Mouse (Mus musculus) liver, embryonic 15.5 days (tissue): ENCODE data around the gene Kazn. TPM values are rescaled to one million over a fixed set of nuclear protein-coding genes. Genes with fewer than 3 reads are reported as not detected.

Experiments
- ATAC-seq: fragments of 200-750 bp; cut with Nextera tagmentation; 2 replicates; pipeline ENCODE4 v1.8.0; 2017; ENCODE audit warnings: moderate number of reproducible peaks, mild to moderate bottlenecking, moderate library complexity; ENCODE audit not compliant: insufficient read depth
- H3K27ac ChIP-seq: fragments of 300-500 bp; sonication (generic); replicated peaks from 2 replicates; pipeline ENCODE4 v1.5.1; 2015; ENCODE audit warnings: mild to moderate bottlenecking, inconsistent platforms
- H3K27me3 ChIP-seq: fragments of 300-500 bp; sonication (generic); 2 replicates; pipeline ENCODE4 v1.6.1; 2015; ENCODE audit warnings: mild to moderate bottlenecking, inconsistent platforms
- H3K36me3 ChIP-seq: fragments of 300-500 bp; sonication (generic); replicated peaks from 2 replicates; pipeline ENCODE4 v1.6.1; 2015; ENCODE audit warnings: moderate library complexity, mild to moderate bottlenecking, inconsistent platforms
- H3K4me1 ChIP-seq: fragments of 300-500 bp; sonication (generic); replicated peaks from 2 replicates; pipeline ENCODE4 v1.6.1; 2015; ENCODE audit warnings: inconsistent platforms
- H3K4me2 ChIP-seq: fragments of 300-500 bp; sonication (generic); 2 replicates; pipeline ENCODE4 v1.6.1; 2015; ENCODE audit warnings: moderate library complexity, mild to moderate bottlenecking, inconsistent platforms
- H3K4me3 ChIP-seq: fragments of 300-500 bp; sonication (generic); replicated peaks from 2 replicates; pipeline ENCODE4 v1.5.1; 2015; ENCODE audit warnings: mild to moderate bottlenecking, inconsistent platforms
- H3K9ac ChIP-seq: fragments of 300-500 bp; sonication (generic); 2 replicates; pipeline ENCODE4 v1.6.1; 2015; ENCODE audit warnings: moderate library complexity, mild to moderate bottlenecking, inconsistent platforms
- H3K9me3 ChIP-seq: fragments of 300-500 bp; sonication (generic); replicated peaks from 2 replicates; pipeline ENCODE4 v1.6.1; 2016; ENCODE audit warnings: inconsistent platforms
- WGBS: fragments of 180-500 bp; shearing (Covaris S2); methylation state at CpG from one replicate; pipeline ENCODE4 v1.1.7; 2015; ENCODE audit warnings: mixed read lengths; ENCODE audit not compliant: insufficient replicate concordance; 5-methylcytosine and 5-hydroxymethylcytosine counted together
- polyA plus RNA-seq: library from polyadenylated mRNA; unstranded; fragments of >200 nt; fragmentation: Nextera tagmentation; extraction: Ambion mirVana; gene quantifications from 2 replicates; pipeline ENCODE4 v1.2.1, GENCODE M21; 2015

Gene Kazn
- polyA plus RNA-seq, 1 experiment from 2014 or later: 0.70 TPM

- WGBS: 69% methylated on average over 18 of the region's 18 CpGs
- no peaks in the 10 kb centered on the region for H3K9me3 ChIP-seq
- H3K4me2 ChIP-seq: no peak overlapping the region
- no peak overlapping the region for H3K4me3 ChIP-seq
- no peak overlapping the region for H3K9ac ChIP-seq
- no peaks in the 10 kb centered on the region for H3K4me1 ChIP-seq
- H3K27me3 ChIP-seq: no peaks in the 10 kb centered on the region
- H3K36me3 ChIP-seq: no peaks in the 10 kb centered on the region
- no peak overlapping the region for H3K27ac ChIP-seq
- no peak for ATAC-seq
Measured at GRCm38 (mm10) chr4:142221025-142221756, 18.0 kb downstream of the Kazn start.

GRCm38 (mm10) chr4:142218997-142219396 lies 20.2 kb downstream of the Kazn start:
- no peaks in the 10 kb centered on the region for H3K36me3 ChIP-seq
- H3K9ac ChIP-seq: no peak overlapping the region
- no peak overlapping the region for H3K4me3 ChIP-seq
- 57% methylated on average over 8 of the region's 8 CpGs for WGBS
- ATAC-seq: no peak
- no peaks in the 10 kb centered on the region for H3K4me1 ChIP-seq
- no peaks in the 10 kb centered on the region for H3K9me3 ChIP-seq
- no peaks in the 10 kb centered on the region for H3K27me3 ChIP-seq
- no peak overlapping the region for H3K27ac ChIP-seq
- no peak overlapping the region for H3K4me2 ChIP-seq

GRCm38 (mm10) chr4:142217048-142217447 lies 22.2 kb downstream of the Kazn start:
- Histone ChIP-seq H3K36me3 (no peaks in the 10 kb centered on the region), H3K9me3 (no peaks in the 10 kb centered on the region), H3K4me3 (no peak overlapping the region), H3K27ac (no peak overlapping the region), H3K4me1 (no peaks in the 10 kb centered on the region), H3K27me3 (no peaks in the 10 kb centered on the region), H3K4me2 (no peak overlapping the region), H3K9ac (no peak overlapping the region)
- ATAC-seq: no peak
- WGBS: 68% methylated on average over 6 of the region's 6 CpGs

- H3K9me3 ChIP-seq: no peaks in the 10 kb centered on the region
- H3K27ac ChIP-seq: no peak overlapping the region
- ATAC-seq: no peak
- no peaks in the 10 kb centered on the region for H3K36me3 ChIP-seq
- WGBS: 56% methylated on average over 7 of the region's 7 CpGs
- H3K4me2 ChIP-seq: no peak overlapping the region
- no peak overlapping the region for H3K9ac ChIP-seq
- H3K4me3 ChIP-seq: no peak overlapping the region
- no peaks in the 10 kb centered on the region for H3K27me3 ChIP-seq
- no peaks in the 10 kb centered on the region for H3K4me1 ChIP-seq
Measured at GRCm38 (mm10) chr4:142215760-142216159, 23.4 kb downstream of the Kazn start.

- Histone ChIP-seq H3K27me3 (no peaks in the 10 kb centered on the region), H3K9me3 (no peaks in the 10 kb centered on the region), H3K4me2 (no peak overlapping the region), H3K4me3 (no peak overlapping the region), H3K36me3 (no peaks in the 10 kb centered on the region), H3K9ac (no peak overlapping the region), H3K27ac (no peak overlapping the region), H3K4me1 (no peaks in the 10 kb centered on the region)
- no peak for ATAC-seq
- WGBS: 59% methylated on average over 6 of the region's 6 CpGs
Measured at GRCm38 (mm10) chr4:142214532-142214931, 24.7 kb downstream of the Kazn start.

GRCm38 (mm10) chr4:142212425-142212824 lies 26.8 kb downstream of the Kazn start:
- ATAC-seq: no peak
- H3K27me3 ChIP-seq: no peaks in the 10 kb centered on the region
- no peak overlapping the region for H3K4me3 ChIP-seq
- no peaks in the 10 kb centered on the region for H3K9me3 ChIP-seq
- H3K27ac ChIP-seq: no peak overlapping the region
- no peak overlapping the region for H3K9ac ChIP-seq
- WGBS: 67% methylated on average over 9 of the region's 9 CpGs
- H3K4me1 ChIP-seq: no peaks in the 10 kb centered on the region
- H3K36me3 ChIP-seq: no peaks in the 10 kb centered on the region
- H3K4me2 ChIP-seq: no peak overlapping the region

- Histone ChIP-seq H3K9me3 (no peaks in the 10 kb centered on the region), H3K4me3 (no peak overlapping the region), H3K4me1 (no peaks in the 10 kb centered on the region), H3K27ac (no peak overlapping the region), H3K9ac (no peak overlapping the region), H3K4me2 (no peak overlapping the region), H3K36me3 (no peaks in the 10 kb centered on the region), H3K27me3 (no peaks in the 10 kb centered on the region)
- no peak for ATAC-seq
- 38% methylated on average over 9 of the region's 9 CpGs for whole genome bisulfite sequencing
Measured at GRCm38 (mm10) chr4:142209884-142210283, 29.3 kb downstream of the Kazn start.

- Histone ChIP-seq H3K9ac (no peak overlapping the region), H3K27me3 (no peaks in the 10 kb centered on the region), H3K4me3 (no peak overlapping the region), H3K9me3 (no peaks in the 10 kb centered on the region), H3K27ac (no peak overlapping the region), H3K36me3 (no peaks in the 10 kb centered on the region), H3K4me2 (no peak overlapping the region), H3K4me1 (no peaks in the 10 kb centered on the region)
- no peak for ATAC-seq
- WGBS: 56% methylated on average over 7 of the region's 7 CpGs
Measured at GRCm38 (mm10) chr4:142209476-142209875, 29.7 kb downstream of the Kazn start.

- Histone ChIP-seq H3K27me3 (no peaks in the 10 kb centered on the region), H3K36me3 (no peaks in the 10 kb centered on the region), H3K4me3 (no peak overlapping the region), H3K27ac (no peak overlapping the region), H3K4me2 (no peak overlapping the region), H3K4me1 (no peaks in the 10 kb centered on the region), H3K9ac (no peak overlapping the region), H3K9me3 (no peaks in the 10 kb centered on the region)
- WGBS: 74% methylated on average over 6 of the region's 6 CpGs
- ATAC-seq: no peak
Measured at GRCm38 (mm10) chr4:142205693-142206092, 33.5 kb downstream of the Kazn start.

- Histone ChIP-seq H3K27ac (no peak overlapping the region), H3K27me3 (no peaks in the 10 kb centered on the region), H3K4me2 (no peak overlapping the region), H3K4me1 (no peaks in the 10 kb centered on the region), H3K9ac (no peak overlapping the region), H3K36me3 (no peaks in the 10 kb centered on the region), H3K9me3 (no peaks in the 10 kb centered on the region), H3K4me3 (no peak overlapping the region)
- no peak for ATAC-seq
- 57% methylated on average over 6 of the region's 6 CpGs for WGBS
Measured at GRCm38 (mm10) chr4:142196626-142197025, 42.6 kb downstream of the Kazn start.

- Histone ChIP-seq H3K9me3 (no peaks in the 10 kb centered on the region), H3K9ac (no peak overlapping the region), H3K36me3 (no peaks in the 10 kb centered on the region), H3K4me1 (no peaks in the 10 kb centered on the region), H3K4me3 (no peak overlapping the region), H3K27ac (no peak overlapping the region), H3K27me3 (no peaks in the 10 kb centered on the region), H3K4me2 (no peak overlapping the region)
- ATAC-seq: no peak
- 71% methylated on average over 7 of the region's 7 CpGs for WGBS
Measured at GRCm38 (mm10) chr4:142193780-142194179, 45.4 kb downstream of the Kazn start.

GRCm38 (mm10) chr4:142193151-142193578 lies 46.0 kb downstream of the Kazn start:
- Histone ChIP-seq H3K4me2 (no peak overlapping the region), H3K27ac (no peak overlapping the region), H3K9me3 (no peaks in the 10 kb centered on the region), H3K9ac (no peak overlapping the region), H3K36me3 (no peaks in the 10 kb centered on the region), H3K4me3 (no peak overlapping the region), H3K4me1 (no peaks in the 10 kb centered on the region), H3K27me3 (no peaks in the 10 kb centered on the region)
- no peak for ATAC-seq
- 64% methylated on average over 8 of the region's 8 CpGs for WGBS
